Mouse (Mus musculus) T-helper 1 cell (primary cell): ENCODE measurements around the gene Basp1.
"Not testable (repeated sequence)": the region's sequence is repeated elsewhere in the genome, so short reads cannot be mapped to it uniquely, and the experiment has no call there.

ENCODE experiments used
- in situ Hi-C: fragments of 300-600 bp; cut with MboI, MseI; formaldehyde crosslinking; loops from one replicate; pipeline ENCODE4 v1.15.1; 2025; ENCODE audit warnings: high pct_unique_total_duplicates

The Basp1 gene

GRCm38 (mm10) chr15:25413378-25413901 lies at the start of gene Basp1:
Basp1 (minus strand) TSS chr15:25413764.
- in situ Hi-C loops: loop anchor here (10.0 kb wide), 1 partner anchor 269 kb away; no protein-coding TSS in a partner anchor

GRCm38 (mm10) chr15:25463076-25463475 lies 49.5 kb upstream of the Basp1 start:
- in situ Hi-C loops: not testable (repeated sequence)

DNA sequence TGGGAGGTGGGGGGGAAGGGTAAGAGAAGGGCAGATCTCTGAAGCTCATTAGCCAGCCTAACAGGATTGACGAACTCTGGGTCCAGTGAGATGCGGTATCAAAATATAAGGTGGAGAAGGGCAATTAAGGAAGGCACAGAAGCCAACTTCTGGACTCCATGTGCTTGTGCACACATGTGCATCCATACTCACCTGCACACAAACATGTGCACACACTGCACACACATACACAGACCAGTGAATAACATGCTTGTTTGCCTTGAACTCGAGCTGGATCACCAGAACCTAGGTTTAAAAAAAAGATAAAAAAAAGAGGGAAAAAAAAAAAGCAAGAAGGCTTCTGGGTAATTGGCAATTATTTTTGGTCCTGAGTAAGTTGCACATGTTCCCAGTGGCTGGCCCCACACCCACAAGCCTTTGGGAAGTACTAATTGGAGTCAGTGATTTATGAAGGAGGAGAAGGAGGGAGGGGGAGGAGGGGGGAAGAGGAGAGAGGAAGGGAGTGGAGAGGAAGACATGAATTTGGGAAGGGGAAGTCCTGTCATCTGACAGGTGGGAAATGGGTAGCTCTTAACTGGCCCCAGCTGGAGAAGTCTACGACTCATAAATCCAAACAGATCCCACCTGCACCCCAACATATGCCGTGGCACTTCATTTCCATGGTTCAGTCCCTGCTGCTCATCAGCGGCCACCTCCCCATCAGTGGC lies 48.6 kb upstream of the Basp1 start:
- in situ Hi-C loops: no loop called here

DNA sequence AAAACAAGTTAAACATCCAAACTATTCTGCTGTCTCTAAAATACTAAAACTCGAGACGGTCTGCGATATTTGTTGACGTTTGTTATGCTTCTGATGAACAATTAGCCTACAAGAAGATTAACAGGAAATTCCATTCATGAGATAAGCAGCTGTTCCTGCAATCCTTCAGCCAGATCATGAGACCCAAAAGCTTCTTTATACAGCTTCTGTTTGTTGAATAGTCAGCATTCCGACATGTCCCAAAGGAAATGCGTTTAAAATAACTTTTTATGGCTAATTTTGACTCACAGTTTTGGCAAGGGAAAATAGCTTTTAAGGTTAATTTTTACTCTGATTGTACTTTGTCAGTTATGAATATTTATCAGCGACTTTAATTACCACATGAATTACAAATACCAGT lies 46.3 kb upstream of the Basp1 start:
- in situ Hi-C loops: no loop called here

- in situ Hi-C loops: no loop called here
Observed at GRCm38 (mm10) chr15:25457421-25457820, 43.9 kb upstream of the Basp1 start.

- in situ Hi-C loops: no loop called here
Observed at GRCm38 (mm10) chr15:25453538-25453937, 40.0 kb upstream of the Basp1 start.

DNA sequence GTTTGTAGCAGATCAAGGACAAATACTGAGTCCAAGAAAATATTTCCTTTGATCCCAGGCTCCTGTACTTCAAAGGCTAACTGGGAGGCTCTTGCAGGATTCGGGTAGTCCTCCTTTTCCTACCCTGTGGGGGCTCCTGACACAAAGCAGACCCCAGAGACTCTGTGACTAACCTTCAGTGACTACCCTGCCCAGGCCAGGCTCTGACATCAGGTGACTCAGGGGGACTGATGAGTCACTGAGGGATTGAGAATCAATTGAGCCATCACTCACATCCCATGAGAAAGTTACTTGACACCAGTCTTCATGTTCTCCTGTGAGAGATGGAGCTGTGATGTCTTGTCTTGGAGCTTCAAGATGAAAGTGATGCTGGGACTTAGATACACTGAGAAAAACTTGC lies 35.8 kb upstream of the Basp1 start:
- in situ Hi-C loops: loop anchor here (10.0 kb wide), 2 partner anchors 355 to 485 kb away; no protein-coding TSS in a partner anchor

GRCm38 (mm10) chr15:25448703-25449340 lies 35.3 kb upstream of the Basp1 start:
- in situ Hi-C loops: loop anchor here (10.0 kb wide), 2 partner anchors 356 to 486 kb away; no protein-coding TSS in a partner anchor

- in situ Hi-C loops: loop anchor here (10.0 kb wide), 2 partner anchors 358 to 488 kb away; no protein-coding TSS in a partner anchor
Observed at GRCm38 (mm10) chr15:25447136-25447535, 33.6 kb upstream of the Basp1 start.

GRCm38 (mm10) chr15:25446155-25446487 lies 32.6 kb upstream of the Basp1 start:
- in situ Hi-C loops: loop anchor here (10.0 kb wide), 2 partner anchors 359 to 489 kb away; no protein-coding TSS in a partner anchor

GRCm38 (mm10) chr15:25445361-25446154 lies 32.0 kb upstream of the Basp1 start:
- in situ Hi-C loops: loop anchor here (10.0 kb wide), 2 partner anchors 359 to 489 kb away; no protein-coding TSS in a partner anchor

DNA sequence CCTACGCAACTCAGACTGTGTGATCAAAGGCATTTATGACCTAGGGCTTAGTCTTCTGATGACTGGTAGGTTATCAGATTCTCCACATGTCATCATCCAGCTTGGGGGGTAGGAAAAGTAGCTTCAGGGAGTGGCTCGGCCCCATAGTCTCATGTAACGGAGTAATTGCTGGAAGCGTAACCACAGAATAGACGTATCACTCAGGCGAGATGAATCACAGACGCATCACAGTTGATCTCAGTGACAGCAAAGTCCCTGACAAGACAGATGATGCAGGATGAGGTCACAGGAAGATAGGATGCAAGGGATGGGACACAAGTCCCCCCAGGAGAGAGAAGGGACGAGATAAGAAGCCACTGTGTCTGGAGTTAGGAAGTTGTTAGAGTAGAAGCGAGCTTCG lies 30.6 kb upstream of the Basp1 start:
- in situ Hi-C loops: loop anchor here (5.0 to 10.0 kb wide), 3 partner anchors 273 to 491 kb away; no protein-coding TSS in a partner anchor

- in situ Hi-C loops: loop anchor here (5.0 to 10.0 kb wide), 3 partner anchors 274 to 492 kb away; no protein-coding TSS in a partner anchor
Observed at GRCm38 (mm10) chr15:25443140-25443790, 29.7 kb upstream of the Basp1 start.

- in situ Hi-C loops: loop anchor here (5.0 to 10.0 kb wide), 3 partner anchors 275 to 493 kb away; no protein-coding TSS in a partner anchor
Observed at GRCm38 (mm10) chr15:25441868-25442185, 28.3 kb upstream of the Basp1 start.

DNA sequence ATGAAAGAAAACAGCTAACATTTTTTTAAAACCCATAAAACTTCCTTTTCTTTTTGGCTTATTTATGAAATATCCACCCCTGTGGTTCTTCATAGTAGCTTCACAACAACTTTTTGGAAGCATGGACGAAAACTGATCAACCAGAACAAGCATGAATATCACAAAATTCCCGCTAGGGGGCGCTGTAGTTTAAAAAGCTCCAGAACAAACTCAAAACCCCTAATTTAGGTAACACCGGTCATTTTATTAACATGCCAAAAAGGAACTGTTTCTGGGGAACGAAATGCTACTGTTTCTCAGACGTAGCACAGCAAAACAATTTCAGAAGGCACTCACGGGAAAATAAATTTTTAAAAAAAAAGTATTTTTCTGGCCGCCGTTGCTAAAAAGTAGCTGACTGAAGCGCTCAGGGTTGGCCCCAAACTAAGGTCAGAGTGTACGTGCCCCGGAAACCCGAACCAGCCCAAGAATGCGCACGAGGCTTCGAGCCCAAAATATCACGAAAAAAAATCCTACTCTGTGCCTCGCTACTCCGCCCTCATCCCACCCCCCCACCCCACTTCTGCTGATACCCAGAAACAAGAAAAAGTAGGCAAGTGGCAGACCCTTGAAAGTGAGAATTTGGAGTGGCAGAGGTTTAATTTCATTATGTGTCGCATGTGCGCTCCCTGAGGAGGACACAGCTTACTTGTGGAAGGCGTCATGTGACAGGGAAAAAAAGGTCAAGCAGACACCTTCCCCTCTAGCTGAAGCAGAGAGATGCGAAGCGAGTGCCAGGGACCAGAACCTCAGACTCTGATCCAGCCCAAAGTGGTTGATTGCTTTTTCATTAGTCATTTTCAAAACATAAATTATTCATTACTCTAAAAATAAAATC lies 27.7 kb upstream of the Basp1 start:
- in situ Hi-C loops: loop anchor here (5.0 to 10.0 kb wide), 3 partner anchors 276 to 494 kb away; no protein-coding TSS in a partner anchor

DNA sequence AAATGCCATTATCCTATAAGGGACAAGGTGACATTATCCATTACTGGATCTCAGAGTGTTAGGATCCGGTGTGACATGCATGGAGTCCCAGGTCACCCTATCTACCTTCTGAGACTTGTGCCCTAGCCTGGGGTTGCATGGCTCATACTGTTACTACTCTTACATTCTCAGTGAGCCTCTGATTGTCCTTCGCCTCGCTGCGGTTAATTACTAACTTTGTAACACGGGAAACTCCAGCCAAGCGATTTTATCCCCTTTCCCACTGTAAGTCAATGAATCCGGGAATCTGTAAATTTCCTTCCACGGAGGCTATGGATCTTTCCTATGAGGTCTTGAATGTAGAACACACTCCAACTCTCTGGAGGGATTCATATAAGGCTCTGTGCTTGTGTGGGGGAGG lies 26.8 kb upstream of the Basp1 start:
- in situ Hi-C loops: loop anchor here (5.0 to 10.0 kb wide), 3 partner anchors 277 to 494 kb away; no protein-coding TSS in a partner anchor

DNA sequence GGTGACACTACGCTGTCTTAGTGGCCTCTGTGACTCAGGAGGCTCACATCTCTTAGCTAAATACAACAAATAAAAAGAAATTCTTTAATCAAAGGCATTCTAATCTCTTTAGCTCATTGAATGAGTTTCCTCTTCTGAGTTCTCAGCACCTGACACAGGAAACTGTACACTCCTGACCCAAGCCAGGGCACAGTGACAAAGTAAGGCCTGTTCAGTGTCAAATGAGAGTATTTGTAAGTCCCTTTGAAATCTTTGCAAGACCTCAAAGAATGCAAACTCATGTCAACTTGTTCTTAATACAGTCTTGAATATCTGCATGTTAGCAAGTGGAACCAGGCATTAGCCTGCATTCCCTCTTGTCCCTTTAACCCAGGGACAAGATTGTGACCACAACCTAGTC lies 18.8 kb upstream of the Basp1 start:
- in situ Hi-C loops: no loop called here

DNA sequence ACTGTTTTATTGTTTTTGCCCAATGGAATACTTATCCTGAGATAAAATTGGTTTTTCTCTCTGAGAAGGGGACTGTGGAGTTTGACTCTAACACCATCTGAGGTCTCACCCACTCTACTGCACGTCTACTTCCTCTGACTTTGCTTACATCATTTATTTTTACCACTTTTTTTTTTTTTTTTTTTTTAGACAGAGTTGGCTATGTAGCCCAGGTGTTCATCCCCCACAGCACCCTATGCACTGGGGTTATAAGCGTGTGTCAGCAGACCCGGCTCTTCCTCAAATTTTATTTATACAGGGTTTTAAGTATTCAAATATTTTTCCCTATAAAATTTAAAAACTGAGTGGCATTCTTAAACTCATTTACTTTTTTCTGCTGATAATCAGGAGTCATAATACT lies 16.6 kb upstream of the Basp1 start:
- in situ Hi-C loops: no loop called here

GRCm38 (mm10) chr15:25429007-25429406 lies 15.4 kb upstream of the Basp1 start:
- in situ Hi-C loops: no loop called here

DNA sequence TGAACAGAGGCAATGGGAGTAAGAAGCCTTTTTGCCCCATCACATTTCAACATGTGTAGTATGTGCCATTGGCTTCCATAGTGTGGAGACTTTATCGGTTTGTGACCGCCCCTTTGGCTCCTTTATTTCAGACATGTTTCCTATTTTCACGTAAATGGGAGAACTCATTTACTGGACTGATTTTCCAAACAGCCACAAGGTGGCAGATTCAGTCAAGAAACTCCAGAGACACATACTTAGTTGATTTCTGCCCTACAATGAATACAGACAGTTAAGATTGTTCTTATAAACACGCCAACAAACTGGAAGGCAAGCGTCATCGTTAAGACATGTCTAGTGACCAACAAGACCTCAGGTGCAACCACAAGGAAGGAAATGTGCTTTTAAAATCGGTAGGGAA lies 15.0 kb upstream of the Basp1 start:
- in situ Hi-C loops: no loop called here
